ENCODE assay signal across 9 mouse cellular contexts in the genomic region with DNA sequence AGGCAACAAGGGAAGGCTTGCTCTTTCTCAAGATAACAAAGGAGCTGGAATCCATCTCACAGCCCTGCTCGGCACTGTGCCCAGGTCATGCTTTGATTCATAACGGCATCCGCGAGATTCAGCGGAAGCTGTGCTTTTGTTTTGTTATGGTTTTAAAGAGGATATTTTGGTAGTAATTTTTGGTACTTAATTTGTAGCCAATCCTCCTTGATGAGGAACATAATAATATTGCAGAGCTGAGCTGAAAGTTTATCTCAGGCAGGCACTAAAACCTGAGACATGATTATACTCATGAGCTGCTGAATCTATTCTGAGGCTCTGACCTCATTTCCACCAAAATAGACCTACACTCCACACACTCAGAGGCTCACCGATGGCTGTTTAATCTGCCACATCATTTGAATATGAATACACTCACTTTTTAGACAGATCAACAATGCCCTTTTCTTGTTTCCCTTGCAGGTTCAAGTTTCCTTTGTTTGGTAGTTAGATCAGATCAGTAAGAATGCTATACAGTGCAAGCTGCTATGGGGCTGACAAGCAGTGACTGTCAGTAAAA.
DNase-seq lines count a peak whose midpoint lies in the region; ATAC-seq and TF ChIP-seq lines count a peak whose summit lies in the region.
"Had no signal": no experiment of that assay in that cellular context is flagged by ENCODE, and none has a peak within 500 bp of the region (broad histone marks: within the 10 kb centered on the region; RNA-seq: fewer than 3 reads in every experiment).

No protein-coding gene starts in this region.

- H3K27ac ChIP-seq in liver, embryonic 12.5 days = no peak overlapping the region
- H3K27ac ChIP-seq in cerebellum, adult 2 months (ENCODE audit: insufficient read depth, low read length) = peak overlapping the region; percentile 8; the same call in 1 of the 2 replicates
- peak overlapping the region; percentile 62 for H3K27ac ChIP-seq in hindbrain, embryonic 12.5 days
- H3K27ac ChIP-seq: liver, embryonic 15.5 days had no signal

- no peaks in the 10 kb centered on the region for H3K4me1 ChIP-seq in liver, embryonic 12.5 days
- peaks cover 5% of the 10 kb centered on the region; the same call in 1 of the 2 replicates for H3K4me1 ChIP-seq in cerebellum, adult 2 months (ENCODE audit: control insufficient read depth, insufficient read depth, low read length)
- H3K4me1 ChIP-seq in hindbrain, embryonic 12.5 days = peaks cover 3% of the 10 kb centered on the region; the same call in 1 of the 2 replicates
- H3K4me1 ChIP-seq: liver, embryonic 15.5 days had no signal

- no peak overlapping the region for H3K4me2 ChIP-seq in liver, embryonic 12.5 days
- peak overlapping the region; percentile 33 for H3K4me2 ChIP-seq in hindbrain, embryonic 12.5 days (replicated peaks)
- H3K4me2 ChIP-seq: liver, embryonic 15.5 days had no signal

- WGBS in liver, embryonic 12.5 days (ENCODE audit: insufficient replicate concordance) = 78% methylated on average over 6 of the region's 6 CpGs
- WGBS in cerebellum, adult 2 months = under 1% methylated on average over 6 of the region's 6 CpGs
- 32% methylated on average over 6 of the region's 6 CpGs for WGBS in hindbrain, embryonic 12.5 days

- TF ChIP-seq POLR2A in cerebellum, adult 2 months (IDR thresholded peaks at IDR 0.05; ENCODE audit: borderline replicate concordance, insufficient read depth, low read length) = no peak

- H3K9me3 ChIP-seq in liver, embryonic 12.5 days (replicated peaks) = no peaks in the 10 kb centered on the region
- no peaks in the 10 kb centered on the region for H3K9me3 ChIP-seq in hindbrain, embryonic 12.5 days (replicated peaks)
- H3K9me3 ChIP-seq: liver, embryonic 15.5 days had no signal

- DNase-seq in liver = peak; percentile 2
- DNase-seq in cerebellum, adult 2 months = peak; percentile 86 to 87
- peak; percentile 12 to 13 for DNase-seq in gastrocnemius, adult 8-10 months (ENCODE audit: low spot score in 2 of 2)
- DNase-seq in lung, postnatal 14 days = peak; percentile 71
- DNase-seq in thymus, postnatal 14 days = peak; percentile 44
- DNase-seq in spleen, adult 18-20 months = no peak

- TF ChIP-seq CTCF in cerebellum, adult 2 months (IDR thresholded peaks at IDR 0.05; ENCODE audit: borderline replicate concordance, insufficient read depth, low read depth, low read length) = no peak

- ATAC-seq in liver, embryonic 12.5 days = no peak
- peak; percentile 86 for ATAC-seq in hindbrain, embryonic 12.5 days (ENCODE audit: low FRiP score)

- H3K4me3 ChIP-seq in liver, embryonic 12.5 days = no peak overlapping the region
- H3K4me3 ChIP-seq in cerebellum, adult 2 months (replicated peaks; ENCODE audit: insufficient read depth, low read depth, low read length) = peak overlapping the region; percentile 19
- H3K4me3 ChIP-seq in hindbrain, embryonic 12.5 days = no peak overlapping the region
- H3K4me3 ChIP-seq: liver, embryonic 15.5 days had no signal

- H3K9ac ChIP-seq in liver, embryonic 12.5 days = no peak overlapping the region
- no peak overlapping the region for H3K9ac ChIP-seq in hindbrain, embryonic 12.5 days
- H3K9ac ChIP-seq: liver, embryonic 15.5 days had no signal

- H3K36me3 ChIP-seq in liver, embryonic 12.5 days = no peaks in the 10 kb centered on the region
- no peaks in the 10 kb centered on the region for H3K36me3 ChIP-seq in hindbrain, embryonic 12.5 days
- H3K36me3 ChIP-seq: liver, embryonic 15.5 days had no signal

- no peaks in the 10 kb centered on the region for H3K27me3 ChIP-seq in liver, embryonic 12.5 days (replicated peaks)
- no peaks in the 10 kb centered on the region for H3K27me3 ChIP-seq in cerebellum, adult 2 months (ENCODE audit: control insufficient read depth, insufficient read depth, low read length)
- no peaks in the 10 kb centered on the region for H3K27me3 ChIP-seq in hindbrain, embryonic 12.5 days
- H3K27me3 ChIP-seq: liver, embryonic 15.5 days had no signal

Comparison
In these comparisons a context has a peak if more than half of its experiments do, and no peak if none do; other contexts are left out.
1. DNase-seq: peak in liver (single experiment), cerebellum, adult 2 months (2 of 2), gastrocnemius, adult 8-10 months (2 of 2), lung, postnatal 14 days (single experiment) and thymus, postnatal 14 days (single experiment); none in spleen, adult 18-20 months (0 of 2).